Mouse (Mus musculus): ENCODE data around the gene Qdpr. TPM values are rescaled to one million over a fixed set of nuclear protein-coding genes. Genes with fewer than 3 reads are reported as not detected.
"Not testable (repeated sequence)": the region's sequence is repeated elsewhere in the genome, so short reads cannot be mapped to it uniquely, and the experiment has no call there.

The Qdpr gene
- polyA plus RNA-seq, 1 experiment from 2014 or later, result 231 TPM

DNA sequence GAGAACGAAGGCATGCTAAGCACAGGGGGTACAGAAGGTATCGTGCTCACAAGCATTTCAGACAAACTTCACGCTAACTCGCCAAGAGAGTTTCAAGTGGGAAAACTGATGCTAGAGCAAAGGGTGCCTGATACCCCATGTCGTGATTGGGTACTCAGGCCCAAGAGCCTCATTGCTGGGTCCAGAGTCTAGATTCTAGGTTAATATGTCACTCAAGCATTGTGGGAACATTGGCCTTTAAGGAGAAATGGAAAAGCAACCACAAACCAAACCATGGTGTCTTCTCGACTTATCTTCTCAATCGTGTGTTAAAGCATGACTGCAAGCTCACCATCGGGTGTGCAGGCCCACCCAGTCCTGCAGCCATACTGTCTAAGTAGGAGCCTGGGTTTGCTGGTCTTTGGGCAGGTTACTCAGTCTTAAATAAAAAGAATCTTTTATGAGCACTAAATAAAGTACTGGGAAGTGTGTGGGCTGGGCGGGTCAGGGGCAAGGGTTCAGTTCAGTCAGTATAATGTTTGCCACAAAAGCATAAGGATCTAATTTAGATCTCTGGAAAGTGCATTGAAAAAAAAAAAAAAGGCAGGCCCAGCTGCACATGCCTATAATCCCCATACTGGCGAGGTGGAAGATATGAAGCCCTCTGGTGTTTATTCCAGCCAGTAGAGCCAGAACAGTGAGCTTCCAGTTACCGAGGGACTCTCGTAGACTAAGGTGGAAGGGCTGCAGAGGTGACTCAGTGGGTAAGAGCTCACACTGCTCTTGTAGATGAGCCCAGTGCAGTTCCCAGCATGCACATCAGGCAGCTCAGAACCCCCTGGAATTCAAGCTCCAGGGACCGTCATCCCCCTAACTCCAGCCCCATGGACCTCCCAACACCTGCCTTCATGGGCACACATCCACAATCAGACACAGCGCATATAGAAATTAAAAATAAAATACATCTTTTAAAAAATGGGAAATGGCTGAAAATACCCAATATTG is 13.8 kb downstream of the Qdpr start:
- ATAC-seq (ENCODE audit: low FRiP score, low TSS enrichment), result peak; percentile 84
- Histone ChIP-seq H3K4me3 (ENCODE audit: low read length) (no peak overlapping the region), H3K27me3 (ENCODE audit: insufficient read depth, low read length) (no peaks in the 10 kb centered on the region), H3K4me1 (ENCODE audit: insufficient read depth, low read length) (no peaks in the 10 kb centered on the region), H3K36me3 (ENCODE audit: insufficient read depth, low read length) (peaks cover 54% of the 10 kb centered on the region), H3K9ac (replicated peaks; ENCODE audit: low read length) (no peak overlapping the region), H3K27ac (ENCODE audit: low read length) (peak overlapping the region; percentile 57), H3K9me3 (ENCODE audit: low read length) (no peaks in the 10 kb centered on the region), H3K4me2 (replicated peaks; ENCODE audit: low read depth, low read length) (no peak overlapping the region)
- 88% methylated on average over 14 of the region's 14 CpGs for WGBS

- 92% methylated on average over 7 of the region's 7 CpGs for WGBS
- Histone ChIP-seq H3K4me3 (ENCODE audit: low read length) (no peak overlapping the region), H3K9me3 (ENCODE audit: low read length) (no peaks in the 10 kb centered on the region), H3K4me1 (ENCODE audit: insufficient read depth, low read length) (no peaks in the 10 kb centered on the region), H3K27ac (ENCODE audit: low read length) (no peak overlapping the region), H3K36me3 (ENCODE audit: insufficient read depth, low read length) (peaks cover 6% of the 10 kb centered on the region; the same call in 1 of the 2 replicates), H3K9ac (replicated peaks; ENCODE audit: low read length) (no peak overlapping the region), H3K4me2 (replicated peaks; ENCODE audit: low read depth, low read length) (no peak overlapping the region), H3K27me3 (ENCODE audit: insufficient read depth, low read length) (no peaks in the 10 kb centered on the region)
- no peak for ATAC-seq (ENCODE audit: low FRiP score, low TSS enrichment)
Measured at GRCm38 (mm10) chr5:45427891-45428290, 22.1 kb downstream of the Qdpr start.

DNA sequence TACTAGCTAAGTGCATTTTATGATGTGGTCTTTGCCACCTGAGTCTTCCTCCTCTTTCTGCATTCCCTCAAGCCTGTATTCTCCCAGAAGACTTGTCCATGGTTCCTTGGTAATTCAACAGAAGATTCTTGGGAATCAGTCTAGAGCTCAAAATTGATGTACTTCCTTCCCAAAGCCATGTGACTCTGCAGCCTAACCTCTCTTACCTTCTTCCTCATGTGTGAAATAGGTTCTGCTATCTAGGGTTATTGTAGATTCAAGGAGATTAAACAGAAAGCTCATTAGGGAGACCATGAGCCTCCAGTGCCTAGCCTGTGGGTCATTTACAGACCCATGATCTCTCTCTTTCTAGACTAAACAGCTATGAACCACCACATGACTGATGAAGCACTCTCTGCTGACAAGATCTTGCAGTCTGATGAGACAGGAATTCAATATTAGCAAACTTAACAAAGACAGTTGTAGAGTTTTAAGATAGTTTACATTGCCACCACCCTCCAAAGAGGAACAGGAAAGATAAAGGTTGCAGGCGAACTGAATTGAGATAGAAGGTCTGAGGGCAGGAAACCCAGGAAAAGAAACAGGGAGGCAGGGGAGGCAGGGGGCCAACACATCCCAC is 23.5 kb downstream of the Qdpr start:
- WGBS, result 82% methylated on average over 1 of the region's 1 CpGs
- Histone ChIP-seq H3K36me3 (ENCODE audit: insufficient read depth, low read length) (peaks cover 4% of the 10 kb centered on the region; the same call in 1 of the 2 replicates), H3K27me3 (ENCODE audit: insufficient read depth, low read length) (no peaks in the 10 kb centered on the region), H3K9ac (replicated peaks; ENCODE audit: low read length) (no peak overlapping the region), H3K9me3 (ENCODE audit: low read length) (no peaks in the 10 kb centered on the region), H3K4me2 (replicated peaks; ENCODE audit: low read depth, low read length) (no peak overlapping the region), H3K4me1 (ENCODE audit: insufficient read depth, low read length) (no peaks in the 10 kb centered on the region), H3K4me3 (ENCODE audit: low read length) (no peak overlapping the region), H3K27ac (ENCODE audit: low read length) (no peak overlapping the region)
- no peak for ATAC-seq (ENCODE audit: low FRiP score, low TSS enrichment)

DNA sequence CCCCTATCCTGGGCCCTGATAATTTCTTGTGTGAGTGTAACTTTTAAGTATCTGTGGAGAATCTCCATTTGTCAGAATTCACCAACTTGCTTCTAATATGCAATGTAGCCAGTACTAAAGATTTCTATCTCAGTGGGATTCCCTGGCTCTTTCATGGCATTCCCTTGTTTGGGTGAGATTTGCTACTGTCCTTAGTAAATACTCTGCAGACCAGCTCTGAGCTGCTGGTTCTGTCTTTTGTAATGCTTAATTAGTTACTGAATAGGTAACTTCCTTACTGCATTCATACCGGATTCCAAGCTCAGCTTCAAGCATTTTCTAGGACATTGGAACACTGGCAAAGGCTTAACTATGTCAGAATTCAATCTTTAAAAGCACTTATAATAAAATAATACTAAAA is 24.3 kb downstream of the Qdpr start:
- not testable (repeated sequence) for H3K36me3 ChIP-seq (ENCODE audit: insufficient read depth, low read length); H3K27me3 ChIP-seq (ENCODE audit: insufficient read depth, low read length); H3K27ac ChIP-seq (ENCODE audit: low read length); H3K9ac ChIP-seq (replicated peaks; ENCODE audit: low read length); H3K4me3 ChIP-seq (ENCODE audit: low read length); H3K4me2 ChIP-seq (replicated peaks; ENCODE audit: low read depth, low read length); H3K4me1 ChIP-seq (ENCODE audit: insufficient read depth, low read length); H3K9me3 ChIP-seq (ENCODE audit: low read length); ATAC-seq (ENCODE audit: low FRiP score, low TSS enrichment)
- WGBS, result 42% methylated on average over 1 of the region's 1 CpGs

DNA sequence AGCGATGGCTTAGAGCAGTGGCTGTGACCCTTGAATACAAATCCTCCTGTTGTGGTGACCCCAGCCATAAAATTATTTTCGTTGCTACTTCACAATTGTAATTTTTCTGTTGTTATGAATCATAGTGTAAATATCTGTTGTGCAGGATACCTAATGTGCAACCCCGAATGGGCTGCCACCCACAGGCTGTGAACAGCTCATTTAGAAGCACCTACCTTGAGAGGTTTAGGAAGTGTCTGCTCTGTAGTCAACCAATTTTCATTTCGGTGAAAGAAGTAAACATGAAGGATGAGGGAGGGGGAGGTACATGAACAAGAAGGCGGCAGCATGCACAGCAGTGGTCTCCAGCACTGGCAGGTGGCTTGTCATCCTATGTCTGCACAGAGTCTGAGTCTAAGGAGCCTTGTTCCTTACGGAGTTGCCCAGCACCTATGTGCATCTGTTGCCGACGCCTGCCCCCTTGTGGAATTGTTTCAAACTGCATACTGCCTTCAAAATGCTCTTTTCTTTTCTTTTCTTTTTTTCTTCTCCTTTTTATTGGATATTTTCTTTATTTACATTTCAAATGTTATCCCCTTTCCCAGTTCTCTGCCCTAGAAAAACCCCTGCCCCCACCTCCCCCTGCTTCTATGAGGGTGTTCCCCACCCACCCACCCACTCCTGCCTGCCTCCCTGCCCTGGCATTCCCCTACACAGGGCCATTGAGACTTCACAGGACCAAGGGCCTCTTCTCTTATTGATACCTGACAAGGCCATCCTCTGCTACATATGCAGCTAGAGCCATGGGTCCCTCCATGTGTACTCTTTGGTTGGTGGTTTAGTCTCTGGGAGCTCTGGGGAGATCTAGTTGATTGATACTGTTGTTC is 25.8 kb downstream of the Qdpr start:
- H3K4me3 ChIP-seq (ENCODE audit: low read length), result no peak overlapping the region
- ATAC-seq (ENCODE audit: low FRiP score, low TSS enrichment), result peak; percentile 84
- H3K27me3 ChIP-seq (ENCODE audit: insufficient read depth, low read length), result no peaks in the 10 kb centered on the region
- H3K9ac ChIP-seq (replicated peaks; ENCODE audit: low read length), result no peak overlapping the region
- H3K36me3 ChIP-seq (ENCODE audit: insufficient read depth, low read length), result no peaks in the 10 kb centered on the region
- H3K4me2 ChIP-seq (replicated peaks; ENCODE audit: low read depth, low read length), result no peak overlapping the region
- no peaks in the 10 kb centered on the region for H3K4me1 ChIP-seq (ENCODE audit: insufficient read depth, low read length)
- H3K27ac ChIP-seq (ENCODE audit: low read length), result no peak overlapping the region
- WGBS, result 37% methylated on average over 8 of the region's 8 CpGs
- no peaks in the 10 kb centered on the region for H3K9me3 ChIP-seq (ENCODE audit: low read length)

DNA sequence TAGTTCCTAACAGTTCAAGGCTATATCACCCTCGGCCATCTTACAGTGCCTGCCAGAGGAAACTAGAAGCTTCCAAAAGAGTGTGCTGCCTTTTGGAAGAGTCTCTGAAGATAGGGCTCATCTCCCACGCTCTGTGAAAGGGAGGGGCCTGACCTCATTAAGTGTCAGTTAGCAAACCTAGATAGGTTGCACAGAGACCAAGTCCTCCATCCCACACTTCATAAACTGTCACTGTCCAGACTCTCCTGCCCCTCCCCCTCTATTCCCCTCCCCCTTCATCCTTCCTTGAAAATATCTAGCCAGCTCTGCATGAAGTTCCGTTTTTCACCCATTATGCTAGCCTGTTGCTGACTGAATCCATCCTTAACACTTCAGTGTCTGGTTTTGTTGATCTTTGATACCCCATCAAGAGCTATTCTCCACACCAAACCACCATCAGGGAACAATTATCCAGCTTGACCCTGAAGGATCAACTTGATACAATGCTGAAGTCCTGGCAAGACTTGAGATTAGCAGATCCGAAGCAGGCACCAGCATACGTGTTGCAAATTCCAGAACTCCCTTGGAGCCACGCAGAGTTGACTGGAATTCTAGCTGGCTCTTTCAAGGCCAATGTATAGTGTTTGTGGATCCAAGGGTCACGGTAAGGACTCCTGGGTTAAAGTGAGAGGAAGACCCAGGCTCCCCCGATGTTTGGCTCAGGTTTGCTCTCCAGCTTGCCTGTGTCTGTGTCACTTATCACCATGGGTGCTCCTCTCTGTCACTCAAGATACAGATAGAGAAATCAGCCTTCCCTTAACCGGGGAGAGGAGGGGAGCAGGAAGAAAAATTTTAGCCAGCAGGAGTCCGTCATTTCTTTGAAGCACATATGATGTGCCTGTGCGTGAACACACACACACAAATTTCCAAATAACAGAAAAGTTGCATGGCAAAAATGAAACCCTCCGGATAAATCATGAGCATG is 27.9 kb downstream of the Qdpr start:
- H3K36me3 ChIP-seq (ENCODE audit: insufficient read depth, low read length), result no peaks in the 10 kb centered on the region
- H3K9me3 ChIP-seq (ENCODE audit: low read length), result no peaks in the 10 kb centered on the region
- H3K4me1 ChIP-seq (ENCODE audit: insufficient read depth, low read length), result no peaks in the 10 kb centered on the region
- 70% methylated on average over 12 of the region's 12 CpGs for WGBS
- H3K9ac ChIP-seq (replicated peaks; ENCODE audit: low read length), result no peak overlapping the region
- H3K4me3 ChIP-seq (ENCODE audit: low read length), result no peak overlapping the region
- no peak for ATAC-seq (ENCODE audit: low FRiP score, low TSS enrichment)
- no peaks in the 10 kb centered on the region for H3K27me3 ChIP-seq (ENCODE audit: insufficient read depth, low read length)
- no peak overlapping the region for H3K4me2 ChIP-seq (replicated peaks; ENCODE audit: low read depth, low read length)
- H3K27ac ChIP-seq (ENCODE audit: low read length), result no peak overlapping the region

- 81% methylated on average over 10 of the region's 10 CpGs for WGBS
- Histone ChIP-seq H3K4me3 (ENCODE audit: low read length) (no peak overlapping the region), H3K9ac (replicated peaks; ENCODE audit: low read length) (no peak overlapping the region), H3K27me3 (ENCODE audit: insufficient read depth, low read length) (no peaks in the 10 kb centered on the region), H3K4me1 (ENCODE audit: insufficient read depth, low read length) (no peaks in the 10 kb centered on the region), H3K36me3 (ENCODE audit: insufficient read depth, low read length) (no peaks in the 10 kb centered on the region), H3K4me2 (replicated peaks; ENCODE audit: low read depth, low read length) (no peak overlapping the region), H3K27ac (ENCODE audit: low read length) (no peak overlapping the region), H3K9me3 (ENCODE audit: low read length) (no peaks in the 10 kb centered on the region)
- ATAC-seq (ENCODE audit: low FRiP score, low TSS enrichment), result peak; percentile 60
Measured at GRCm38 (mm10) chr5:45419841-45420638, 30.0 kb downstream of the Qdpr start.

DNA sequence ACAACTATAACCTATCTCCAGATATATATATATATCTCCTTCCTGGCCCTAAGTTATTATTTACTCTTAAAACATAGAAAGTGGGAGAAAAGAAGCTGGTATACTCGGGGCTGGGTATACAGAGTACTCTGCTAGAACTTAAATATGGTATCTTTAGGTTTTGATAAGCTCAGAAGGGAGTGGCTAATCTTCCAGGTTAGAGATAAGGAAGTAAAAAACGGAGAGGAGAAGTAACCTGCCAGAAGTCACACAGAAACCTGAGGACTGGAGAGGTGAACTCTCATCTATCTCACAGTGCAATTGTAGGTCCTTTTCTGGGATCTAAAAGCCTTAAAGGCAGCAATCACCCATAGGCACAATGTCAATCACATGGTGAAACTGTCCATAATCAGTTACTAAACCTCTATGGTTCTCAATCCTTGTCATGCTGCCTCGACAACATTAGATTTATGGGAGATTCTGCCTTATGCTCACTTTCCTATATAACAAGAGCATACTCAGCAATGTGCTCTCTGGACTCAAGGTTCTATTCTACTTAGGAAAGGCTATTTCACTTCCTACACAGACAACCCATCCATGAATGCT is 32.1 kb downstream of the Qdpr start:
- Histone ChIP-seq H3K27ac (ENCODE audit: low read length) (no peak overlapping the region), H3K4me1 (ENCODE audit: insufficient read depth, low read length) (no peaks in the 10 kb centered on the region), H3K4me2 (replicated peaks; ENCODE audit: low read depth, low read length) (no peak overlapping the region), H3K9me3 (ENCODE audit: low read length) (no peaks in the 10 kb centered on the region), H3K36me3 (ENCODE audit: insufficient read depth, low read length) (no peaks in the 10 kb centered on the region), H3K4me3 (ENCODE audit: low read length) (no peak overlapping the region), H3K27me3 (ENCODE audit: insufficient read depth, low read length) (no peaks in the 10 kb centered on the region), H3K9ac (replicated peaks; ENCODE audit: low read length) (no peak overlapping the region)
- ATAC-seq (ENCODE audit: low FRiP score, low TSS enrichment), result no peak
- WGBS, result 76% methylated on average over 3 of the region's 3 CpGs

All from kidney, embryonic 16.5 days (tissue).